Mouse (Mus musculus) layer of hippocampus, postnatal 36 days (tissue): ENCODE data around the gene Gm5244. TPM values are rescaled to one million over a fixed set of nuclear protein-coding genes. Genes with fewer than 3 reads are reported as not detected.

Experiments
- total RNA-seq, 2 experiments: library from RNA; stranded (reverse); gene quantifications; 2 replicates each; pipeline ENCODE4 v1.2.3; 2021

The Gm5244 gene
- total RNA-seq, 2 experiments from 2014 or later: not detected

Other genes starting within 250 kb of the Gm5244 start
- gene Gm4952, start 246.7 kb upstream of the Gm5244 start, total RNA-seq: not detected
- gene Glyat, start 213.4 kb upstream of the Gm5244 start, total RNA-seq: under 1 TPM; 0.17 to 0.28 TPM
- gene Olfr1442, start 176.2 kb upstream of the Gm5244 start, total RNA-seq: not detected
- gene Olfr1443, start 168.6 kb upstream of the Gm5244 start, total RNA-seq: not detected
- gene Keg1, start 150.9 kb upstream of the Gm5244 start, total RNA-seq: not detected
- 1 to 10 TPM; 2.9 to 4.1 TPM for gene Cntf, start 81.0 kb upstream of the Gm5244 start, total RNA-seq
- 10 to 100 TPM; 96.1 to 96.3 TPM for gene Zfp91, start 50.6 kb upstream of the Gm5244 start, total RNA-seq
- gene Lpxn, start 50.5 kb upstream of the Gm5244 start, total RNA-seq: 1 to 10 TPM; 1.1 to 2.0 TPM
- not detected for gene Olfr1444, start 10.6 kb downstream of the Gm5244 start, total RNA-seq
- not detected for gene Olfr1445, start 37.2 kb downstream of the Gm5244 start, total RNA-seq
- gene Olfr1446, start 46.8 kb downstream of the Gm5244 start, total RNA-seq: not detected
- gene Olfr1447, start 57.1 kb downstream of the Gm5244 start, total RNA-seq: not detected
- gene Olfr1448, start 77.7 kb downstream of the Gm5244 start, total RNA-seq: not detected
- gene Olfr1449, start 84.2 kb downstream of the Gm5244 start, total RNA-seq: not detected
- not detected for gene Olfr1450, start 103.6 kb downstream of the Gm5244 start, total RNA-seq
- gene Olfr1451, start 148.3 kb downstream of the Gm5244 start, total RNA-seq: not detected
- gene Olfr1453, start 181.6 kb downstream of the Gm5244 start, total RNA-seq: not detected
- not detected for gene Olfr1454, start 213.9 kb downstream of the Gm5244 start, total RNA-seq